Mouse (Mus musculus) hindbrain, embryonic 11.5 days (tissue): ENCODE measurements at regions not wholly inside any gene's neighbourhood (a gene's known extent, or its start where the extent isn't known, plus 50 kb on each side); places are given as distances from the start of the nearest gene placed in this dataset.
A peak's percentile ranks its signal among the peaks of the same experiment; 100 is the strongest.

Source experiments
- ATAC-seq: fragments of 200-750 bp; cut with Nextera tagmentation; 2 replicates; pipeline ENCODE4 v1.8.0; 2017; ENCODE audit warnings: mild to moderate bottlenecking, moderate TSS enrichment, moderate library complexity; ENCODE audit not compliant: low FRiP score
- DNase-seq: peaks from one replicate; pipeline ENCODE4 v3.0.0-alpha.2; 2015; ENCODE audit warnings: low spot score
- H3K27ac ChIP-seq: fragments of 300-500 bp; sonication (generic); 2 replicates; pipeline ENCODE4 v1.5.1; 2014; ENCODE audit warnings: mild to moderate bottlenecking, low read depth, low read length
- H3K27me3 ChIP-seq: fragments of 300-500 bp; sonication (generic); 2 replicates; pipeline ENCODE4 v1.6.1; 2014; ENCODE audit warnings: mild to moderate bottlenecking, low read length, moderate library complexity, mixed read lengths; ENCODE audit not compliant: control insufficient read depth, insufficient read depth
- H3K36me3 ChIP-seq: fragments of 300-500 bp; sonication (generic); 2 replicates; pipeline ENCODE4 v1.6.1; 2014; ENCODE audit warnings: mild to moderate bottlenecking, low read length, moderate library complexity, mixed read lengths; ENCODE audit not compliant: control insufficient read depth, insufficient read depth
- H3K4me1 ChIP-seq: fragments of 300-500 bp; sonication (generic); replicated peaks from 2 replicates; pipeline ENCODE4 v1.6.1; 2014; ENCODE audit warnings: low read length, mixed read lengths; ENCODE audit not compliant: control insufficient read depth, insufficient read depth
- H3K4me2 ChIP-seq: fragments of 300-500 bp; sonication (generic); replicated peaks from 2 replicates; pipeline ENCODE4 v1.6.1; 2014; ENCODE audit warnings: mild to moderate bottlenecking, low read depth, low read length
- H3K4me3 ChIP-seq: fragments of 300-500 bp; sonication (generic); 2 replicates; pipeline ENCODE4 v1.5.1; 2014; ENCODE audit warnings: low read depth, low read length
- H3K9ac ChIP-seq: fragments of 300-500 bp; sonication (generic); 2 replicates; pipeline ENCODE4 v1.6.1; 2014; ENCODE audit warnings: low read depth, low read length
- H3K9me3 ChIP-seq: fragments of 300-500 bp; sonication (generic); 2 replicates; pipeline ENCODE4 v1.6.1; 2016; ENCODE audit warnings: low read length; ENCODE audit not compliant: control insufficient read depth
- WGBS: fragments of 180-500 bp; shearing (Covaris S2); extraction: QIAGEN DNeasy Blood & Tissue Kit; methylation state at CpG from one replicate; pipeline ENCODE4 v1.1.7; 2014; 5-methylcytosine and 5-hydroxymethylcytosine counted together

GRCm38 (mm10) chr16:62208191-62208590 is 578.4 kb downstream of the Nsun3 start:
- WGBS: 53% methylated on average over 1 of the region's 1 CpGs
- Histone ChIP-seq H3K36me3 (no peaks in the 10 kb centered on the region), H3K4me3 (no peak overlapping the region), H3K27me3 (no peaks in the 10 kb centered on the region), H3K27ac (no peak overlapping the region), H3K4me1 (no peaks in the 10 kb centered on the region), H3K4me2 (no peak overlapping the region), H3K9ac (no peak overlapping the region), H3K9me3 (no peaks in the 10 kb centered on the region)
- ATAC-seq (no peak), DNase-seq (peak; percentile 15)

GRCm38 (mm10) chr16:62182988-62183387 is 603.6 kb downstream of the Nsun3 start:
- Histone ChIP-seq H3K36me3 (no peaks in the 10 kb centered on the region), H3K9ac (no peak overlapping the region), H3K4me1 (no peaks in the 10 kb centered on the region), H3K9me3 (no peaks in the 10 kb centered on the region), H3K27me3 (no peaks in the 10 kb centered on the region), H3K27ac (no peak overlapping the region), H3K4me2 (no peak overlapping the region), H3K4me3 (no peak overlapping the region)
- DNase-seq (no peak), ATAC-seq (no peak)
